Mouse (Mus musculus) heart, adult 9 months (tissue): ENCODE results near the gene Denr.

Experiments
- DNase-seq, 2 experiments: peaks; one replicate each; pipeline ENCODE4 v3.0.0; 2022; ENCODE audit warnings: low spot score in 2 of 2

Denr gene

GRCm38 (mm10) chr5:123969216-123969615 is 62.2 kb downstream of the Denr start:
- no peak for DNase-seq

GRCm38 (mm10) chr5:123970576-123970975 is 63.6 kb downstream of the Denr start:
- DNase-seq, result no peak

GRCm38 (mm10) chr5:123972453-123972852 is 65.5 kb downstream of the Denr start:
- DNase-seq, result no peak

DNA sequence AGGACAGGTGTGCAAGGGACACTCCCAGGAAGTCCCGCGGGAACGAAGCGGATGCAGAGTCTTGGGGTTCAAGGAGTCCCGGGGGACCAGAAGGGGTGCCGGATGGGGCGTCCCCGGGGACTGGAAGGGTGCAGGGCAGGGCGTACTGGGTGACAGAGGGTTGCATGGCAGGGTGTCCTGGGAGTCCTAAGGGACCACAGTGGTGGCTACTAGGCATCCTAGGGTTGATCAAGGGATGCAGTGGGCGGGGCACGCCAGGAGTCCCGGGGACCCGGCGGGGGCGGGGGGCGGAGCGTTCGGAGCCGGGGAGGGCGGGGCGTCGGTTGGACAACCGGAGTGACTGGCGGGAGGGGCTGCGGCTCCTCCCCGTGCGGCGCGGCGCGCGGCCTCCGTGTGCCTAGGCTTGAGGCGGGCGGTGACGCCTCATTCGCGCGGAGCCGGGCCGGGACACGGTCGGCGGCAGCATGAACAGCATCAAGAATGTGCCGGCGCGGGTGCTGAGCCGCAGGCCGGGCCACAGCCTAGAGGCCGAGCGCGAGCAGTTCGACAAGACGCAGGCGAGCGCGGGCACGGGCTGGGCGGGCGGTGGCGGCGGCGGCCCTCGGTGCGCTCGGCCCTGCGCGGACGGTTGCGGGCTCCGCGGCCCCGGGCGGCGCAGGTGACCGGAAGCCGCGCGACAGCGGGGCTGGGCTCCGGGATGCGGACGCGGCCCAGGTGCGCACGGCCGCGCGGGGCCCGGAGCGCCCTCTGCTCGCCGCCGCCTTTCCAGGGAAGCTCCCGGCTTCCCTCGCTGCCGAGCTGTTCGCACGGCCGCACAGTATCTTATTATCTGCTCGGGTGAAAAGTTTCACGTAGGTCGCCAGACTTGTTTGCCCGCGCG is 66.6 kb downstream of the Denr start, which contains the start of gene Hip1r:
Gene Hip1r (plus strand): TSS at position 330 of the 880 bp plus-strand sequence.
- DNase-seq, result peak; percentile 71 to 72

- no peak for DNase-seq
These were observed 67.2 kb downstream of the Denr start for GRCm38 (mm10) chr5:123974179-123974485.

DNA sequence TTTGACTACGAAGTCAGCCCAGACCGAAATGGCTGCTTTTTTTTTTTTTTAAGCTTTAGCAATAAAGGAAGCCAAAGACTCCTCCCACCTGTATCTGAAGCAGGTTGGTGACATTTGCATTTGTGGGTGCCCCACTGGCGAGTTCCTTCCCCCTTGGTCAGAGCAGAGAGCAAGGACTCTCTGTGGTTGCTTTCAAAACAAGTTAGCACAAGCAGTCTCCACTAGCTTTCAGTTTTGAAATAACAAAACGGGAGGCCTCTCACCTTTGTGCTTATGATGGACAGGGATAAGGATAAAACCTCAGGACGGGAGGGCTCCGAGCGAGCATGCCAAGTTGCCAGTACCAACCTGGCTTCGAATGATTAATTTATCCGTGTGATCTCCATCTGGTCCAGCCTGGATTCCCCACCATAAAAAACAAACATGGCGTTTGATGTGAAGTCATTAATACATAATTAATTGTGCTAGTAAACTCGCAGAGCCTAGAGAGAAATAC is 67.7 kb downstream of the Denr start:
- DNase-seq, result no peak

DNA sequence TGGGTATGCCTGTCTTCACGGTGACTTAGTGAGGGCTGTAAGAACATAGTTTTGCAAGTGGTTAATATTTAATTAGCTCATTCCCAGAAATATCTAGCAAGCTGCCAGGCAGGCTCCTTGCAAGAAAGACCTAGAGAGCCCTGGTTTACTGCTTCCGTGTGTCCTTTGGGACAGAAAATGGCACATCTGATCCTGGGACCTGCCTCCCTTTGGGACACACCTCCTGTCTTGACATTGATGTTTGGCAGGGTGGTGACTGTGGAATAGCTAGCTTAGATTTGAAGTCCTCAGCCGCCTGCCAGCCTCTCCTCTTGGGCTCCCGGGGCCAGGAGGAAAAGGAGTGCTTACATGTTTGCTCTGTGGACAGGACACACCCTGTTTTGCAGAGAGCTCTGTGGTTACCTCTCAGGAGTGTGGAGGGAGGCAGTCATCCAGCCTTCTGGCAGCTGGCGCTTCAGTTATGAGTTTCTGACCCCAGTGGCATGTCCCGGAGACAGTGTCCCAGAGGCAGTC is 68.7 kb downstream of the Denr start:
- no peak for DNase-seq

GRCm38 (mm10) chr5:123977231-123977630 is 70.3 kb downstream of the Denr start:
- DNase-seq, result no peak

GRCm38 (mm10) chr5:123978131-123978530 is 71.2 kb downstream of the Denr start:
- DNase-seq, result no peak
